Mouse (Mus musculus) retina, postnatal 7 days (tissue): ENCODE data around the gene Atxn7l1.

ENCODE experiments used
- DNase-seq: peaks from one replicate; pipeline ENCODE4 v3.0.0-alpha.2; 2012; ENCODE audit warnings: low read depth, low spot score

Atxn7l1 gene

DNA sequence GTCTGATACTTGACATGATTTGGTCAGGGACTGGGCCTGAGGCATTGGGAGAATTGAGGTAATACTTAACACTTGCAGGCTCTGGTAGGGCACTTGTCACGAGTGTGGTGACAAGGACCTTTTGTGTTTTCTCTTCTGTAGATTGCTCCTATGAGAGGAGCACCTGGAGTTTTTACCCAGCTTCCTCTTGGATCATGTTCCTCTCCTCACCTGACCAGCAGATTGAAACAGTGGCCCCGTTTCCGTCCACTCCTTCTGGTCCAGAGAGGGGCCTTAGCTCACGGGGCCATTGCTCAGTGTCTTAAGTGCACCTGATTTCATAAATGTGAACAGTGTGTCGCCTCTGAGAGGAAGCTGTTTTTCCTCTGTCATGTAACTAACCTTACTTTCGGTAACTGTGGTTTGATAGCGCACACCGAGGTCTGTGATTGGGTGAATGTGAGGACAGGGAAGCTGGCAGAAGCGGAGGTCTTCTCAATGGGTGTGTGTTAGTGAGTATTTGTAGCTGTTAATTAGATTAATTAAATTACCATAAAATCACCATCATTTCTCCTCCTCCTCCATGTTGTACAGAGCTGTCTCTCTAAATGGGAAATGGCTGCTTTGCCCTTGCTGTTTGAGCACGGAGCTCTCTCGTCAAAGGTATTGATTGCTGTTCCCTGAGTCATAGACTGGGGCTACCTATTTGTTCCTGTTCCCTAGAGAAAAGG, 35.1 kb downstream of the Atxn7l1 start:
- no peak for DNase-seq

GRCm38 (mm10) chr12:33183138-33183627, 35.7 kb downstream of the Atxn7l1 start:
- no peak for DNase-seq

DNA sequence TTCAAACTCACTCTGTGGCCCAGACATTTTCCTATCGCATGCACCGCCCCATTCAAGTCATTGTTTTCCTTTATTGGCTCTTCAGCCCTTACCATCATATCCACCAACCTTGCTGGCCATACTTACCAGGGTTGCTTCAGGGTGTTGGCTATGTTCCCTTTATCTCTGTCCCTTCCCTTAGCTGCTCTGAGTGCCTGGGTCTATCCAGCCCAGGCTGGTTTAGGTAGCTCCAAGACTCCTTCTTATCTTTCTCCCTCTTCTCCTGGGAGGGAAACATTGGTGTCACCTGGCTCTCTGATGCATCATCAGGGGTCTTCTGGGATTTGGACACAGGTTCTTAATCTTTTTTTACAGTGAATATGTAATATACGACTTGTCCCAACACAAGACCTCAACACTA, 36.6 kb downstream of the Atxn7l1 start:
- no peak for DNase-seq

DNA sequence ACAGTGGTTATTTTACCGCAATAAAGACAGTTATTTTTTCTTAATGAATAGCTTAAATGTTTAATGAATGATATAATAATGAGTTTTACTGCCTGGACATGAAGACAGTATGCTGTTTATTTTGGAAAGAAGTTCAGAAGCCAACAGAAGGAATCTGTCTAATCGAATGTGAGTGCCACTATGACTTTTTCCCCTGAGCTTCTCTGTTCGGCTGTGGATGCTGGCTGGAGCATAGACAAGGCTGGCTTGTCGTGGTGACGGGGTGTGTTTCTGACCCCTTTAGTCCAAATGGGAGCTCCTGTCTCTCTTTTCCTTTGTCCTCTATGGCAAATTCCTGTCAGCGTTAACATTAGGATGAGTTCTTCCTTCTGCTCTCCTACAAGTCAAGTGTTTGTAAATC, 37.6 kb downstream of the Atxn7l1 start:
- no peak for DNase-seq

DNA sequence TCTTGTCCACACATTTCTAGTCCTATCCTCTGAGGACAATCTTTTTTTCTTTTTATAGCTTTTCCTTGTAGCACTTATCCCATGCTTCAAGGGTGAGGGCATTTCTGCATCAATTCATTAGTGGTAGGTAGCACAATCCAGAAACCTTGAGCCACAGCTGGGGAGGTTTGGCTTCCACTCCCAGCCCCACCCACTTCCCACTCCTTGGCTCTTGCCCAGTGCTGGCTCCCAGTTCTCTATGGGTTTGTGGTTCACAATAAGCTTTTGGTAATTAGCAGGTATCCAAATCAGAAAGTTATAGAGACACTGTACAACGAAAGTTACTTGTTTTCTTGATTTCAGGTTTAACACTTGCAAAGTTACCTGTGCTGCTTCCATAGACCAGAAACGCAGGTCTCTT, 38.8 kb downstream of the Atxn7l1 start:
- no peak for DNase-seq

GRCm38 (mm10) chr12:33190133-33190532, 42.6 kb downstream of the Atxn7l1 start:
- no peak for DNase-seq

GRCm38 (mm10) chr12:33190633-33191032, 43.1 kb downstream of the Atxn7l1 start:
- no peak for DNase-seq

- no peak for DNase-seq
Measured at GRCm38 (mm10) chr12:33193408-33193901, 46.0 kb downstream of the Atxn7l1 start.

DNA sequence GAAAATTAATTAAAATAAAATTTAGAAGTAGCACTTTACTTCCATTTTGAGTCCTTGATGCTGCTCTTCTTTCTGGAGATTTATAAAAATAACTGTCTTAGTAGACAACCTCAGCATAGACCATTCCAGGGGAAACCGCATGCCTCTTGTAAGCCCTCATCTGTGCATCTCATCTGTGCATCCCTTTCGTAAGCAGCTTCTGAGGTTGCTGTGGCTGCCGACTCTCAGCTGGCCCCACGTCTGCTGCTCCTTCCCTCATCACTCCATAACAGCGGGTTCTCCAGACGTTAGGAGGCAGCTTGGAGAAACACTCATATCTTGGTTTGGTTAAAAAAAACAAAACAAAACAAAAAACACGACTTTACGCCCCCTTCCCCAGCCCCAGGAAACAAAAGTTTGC, 47.7 kb downstream of the Atxn7l1 start:
- no peak for DNase-seq

GRCm38 (mm10) chr12:33197287-33197686, 49.8 kb downstream of the Atxn7l1 start:
- DNase-seq = no peak

DNA sequence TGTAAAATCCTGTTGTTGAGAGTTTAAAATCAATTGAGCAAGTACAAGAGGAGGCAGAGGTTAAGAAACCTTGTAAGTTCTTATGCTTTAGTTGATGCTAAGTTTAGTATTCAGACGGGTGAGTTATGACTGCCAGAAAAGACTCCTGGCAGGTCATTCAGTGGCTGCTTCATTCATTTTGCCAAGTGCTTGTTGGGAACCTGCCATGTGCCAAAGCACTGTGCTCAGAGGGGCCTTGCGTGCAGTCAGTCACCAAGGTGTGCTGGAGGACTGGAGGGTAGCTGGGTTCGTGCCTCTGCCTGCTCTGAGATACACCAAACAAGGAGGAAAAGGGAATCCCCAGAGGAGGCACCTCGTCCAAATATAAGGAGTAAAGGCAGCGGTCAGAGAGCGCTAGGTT, 50.3 kb downstream of the Atxn7l1 start:
- no peak for DNase-seq

DNA sequence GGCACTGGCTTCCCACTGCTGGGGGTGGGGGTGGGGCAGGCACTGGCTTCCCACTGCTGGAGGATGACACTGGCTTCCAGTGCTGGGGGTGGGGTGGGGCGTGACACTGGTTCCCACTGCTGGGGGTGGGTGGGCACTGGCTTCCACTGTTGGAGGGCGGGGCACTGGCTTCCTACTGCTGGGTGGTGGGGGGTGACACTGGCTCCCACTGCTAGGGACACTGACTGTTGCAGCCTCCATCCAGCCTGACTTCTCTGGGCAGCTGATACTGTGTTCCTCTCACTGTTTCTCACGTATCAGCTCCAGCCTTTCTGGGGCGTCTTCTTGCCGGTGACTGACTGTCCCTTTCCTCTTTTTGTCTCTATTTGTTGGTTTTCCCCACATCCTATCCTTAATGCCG, 53.6 kb downstream of the Atxn7l1 start:
- no peak for DNase-seq

GRCm38 (mm10) chr12:33201491-33202210, 54.2 kb downstream of the Atxn7l1 start:
- DNase-seq = no peak

DNA sequence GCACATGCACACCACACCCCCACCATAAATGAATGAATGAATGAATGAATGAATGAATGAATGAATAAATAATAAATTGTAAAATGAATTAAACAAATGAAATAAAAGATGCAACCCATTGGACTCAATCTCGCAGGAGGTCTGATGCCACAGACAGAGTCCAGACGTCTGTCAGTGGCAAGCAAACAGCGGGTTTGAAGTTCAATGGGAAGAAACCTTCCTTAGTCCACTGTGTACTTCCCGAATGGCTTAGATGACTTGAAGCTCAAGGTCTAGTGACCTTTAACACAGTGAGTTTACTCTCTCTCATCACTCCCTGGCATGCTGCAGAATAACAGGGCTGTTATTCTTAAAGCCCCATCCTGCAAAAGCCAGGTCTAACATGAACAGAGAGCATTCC, 57.8 kb downstream of the Atxn7l1 start:
- DNase-seq = no peak

- DNase-seq = no peak
Measured at GRCm38 (mm10) chr12:33206300-33206699, 58.8 kb downstream of the Atxn7l1 start.

DNA sequence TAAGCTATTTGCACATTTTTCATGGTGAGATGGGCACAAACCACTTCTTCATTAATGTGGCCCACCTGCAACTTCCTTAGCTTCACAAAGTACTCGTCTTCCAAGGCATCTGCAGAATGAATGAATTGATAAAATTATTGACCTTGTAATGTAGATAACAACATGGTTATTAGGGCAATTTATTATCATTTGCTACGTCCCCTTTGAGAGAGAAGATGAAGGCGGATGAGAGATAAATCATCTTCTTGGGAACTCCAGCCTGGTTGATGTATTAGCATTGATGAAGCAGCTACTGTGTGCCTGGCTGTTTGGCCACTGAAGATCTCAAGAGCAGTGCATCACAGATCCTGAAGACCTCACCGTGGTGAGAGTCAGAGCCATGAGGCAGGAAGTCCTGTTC, 63.4 kb downstream of the Atxn7l1 start:
- DNase-seq = no peak

GRCm38 (mm10) chr12:33218215-33218859, 70.8 kb downstream of the Atxn7l1 start:
- DNase-seq = no peak

GRCm38 (mm10) chr12:33219436-33219835, 71.9 kb downstream of the Atxn7l1 start:
- no peak for DNase-seq

DNA sequence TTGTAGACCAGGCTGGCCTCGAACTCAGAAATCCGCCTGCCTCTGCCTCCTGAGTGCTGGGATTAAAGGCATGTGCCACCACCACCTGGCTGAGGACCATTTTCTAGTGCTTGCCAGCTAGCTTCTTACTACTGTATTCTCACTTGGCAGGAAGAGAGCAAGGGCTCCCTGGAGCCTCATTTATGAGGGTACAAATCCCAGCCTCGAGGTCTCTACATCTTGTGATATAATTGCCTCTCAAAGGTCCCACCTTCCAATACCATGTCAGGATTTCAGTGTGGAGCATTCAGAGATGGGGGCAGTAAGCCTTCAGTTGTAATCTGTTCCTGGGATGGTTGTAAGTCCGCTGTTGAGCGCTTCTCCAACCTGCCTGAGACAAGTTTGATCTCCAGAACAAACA, 72.6 kb downstream of the Atxn7l1 start:
- no peak for DNase-seq

DNA sequence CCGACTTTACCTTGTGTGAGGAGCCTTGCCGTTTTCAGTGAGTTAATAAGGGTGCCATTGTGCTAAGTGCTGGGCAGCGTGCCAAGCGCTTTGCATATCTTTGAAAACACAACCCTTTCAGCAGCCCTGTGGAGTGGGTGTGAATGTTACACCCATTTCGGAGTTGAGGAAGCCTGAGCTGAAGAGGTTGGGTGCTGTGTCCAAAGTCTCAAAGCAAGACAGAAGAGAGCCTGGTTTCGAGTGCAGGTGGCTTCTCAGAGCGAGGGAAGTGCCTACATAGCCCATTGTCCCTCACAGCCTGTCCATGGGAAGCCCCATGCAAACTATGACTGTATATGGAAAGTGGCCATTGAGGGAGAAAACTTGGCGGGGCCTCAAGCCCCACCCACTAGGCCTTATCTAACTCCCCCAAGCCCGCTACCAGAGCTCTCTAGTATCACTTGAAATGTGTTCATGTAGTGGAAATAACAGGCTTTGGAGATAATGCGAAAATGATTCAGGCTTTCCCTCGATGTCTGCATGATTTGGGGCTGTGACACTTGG, 73.1 kb downstream of the Atxn7l1 start:
- DNase-seq = no peak

- DNase-seq = no peak
Measured at GRCm38 (mm10) chr12:33222187-33222586, 74.7 kb downstream of the Atxn7l1 start.

DNA sequence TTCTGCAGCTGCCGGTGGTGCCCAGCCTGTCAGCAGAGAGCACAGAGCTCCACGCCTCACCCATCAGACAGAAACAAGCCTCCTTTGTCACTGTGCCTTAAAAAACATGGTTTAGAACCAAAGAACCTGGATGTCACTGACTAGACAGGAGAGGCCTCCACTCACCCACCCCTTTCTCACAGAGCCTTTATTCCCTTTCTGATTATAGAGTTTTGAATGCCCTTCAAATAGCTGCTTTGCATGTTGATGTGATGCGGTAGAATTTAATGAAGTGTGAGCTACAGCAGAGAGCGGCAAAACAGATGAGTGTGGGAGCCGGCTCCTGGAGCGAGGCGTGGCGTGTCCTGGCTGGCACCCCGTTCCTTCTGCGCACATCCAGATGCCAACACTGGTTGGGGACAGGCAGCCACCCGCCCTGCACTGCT, 77.6 kb downstream of the Atxn7l1 start:
- DNase-seq = no peak
